Mouse (Mus musculus) lung, postnatal 4 days (tissue): ENCODE results near the gene Usp35.
A peak's percentile ranks its signal among the peaks of the same experiment; 100 is the strongest.

Experiments used
- DNase-seq, 2 experiments: peaks; one replicate each; pipeline ENCODE4 v3.0.0; 2021

The Usp35 gene

GRCm38 (mm10) chr7:97346111-97346821, 14.4 kb upstream of the Usp35 start:
- no peak for DNase-seq

- peak in 1 of 2 experiments; percentile 65 for DNase-seq
Measured at GRCm38 (mm10) chr7:97345229-97345871, 13.5 kb upstream of the Usp35 start.

- peak in 1 of 2 experiments; percentile 13 for DNase-seq
Measured at GRCm38 (mm10) chr7:97344655-97345054, 12.8 kb upstream of the Usp35 start.

GRCm38 (mm10) chr7:97342961-97343360, 11.1 kb upstream of the Usp35 start:
- DNase-seq, result peak in 1 of 2 experiments; percentile 14

GRCm38 (mm10) chr7:97340907-97341849, 9.4 kb upstream of the Usp35 start:
- peak in 1 of 2 experiments; percentile 18 for DNase-seq

- DNase-seq, result no peak
Measured at GRCm38 (mm10) chr7:97339623-97340022, 7.8 kb upstream of the Usp35 start.

GRCm38 (mm10) chr7:97338593-97338992, 6.8 kb upstream of the Usp35 start:
- DNase-seq, result no peak

- no peak for DNase-seq
Measured at GRCm38 (mm10) chr7:97336678-97337077, 4.9 kb upstream of the Usp35 start.

GRCm38 (mm10) chr7:97334406-97334805, 2.6 kb upstream of the Usp35 start:
- no peak for DNase-seq

- DNase-seq, result no peak
Measured at GRCm38 (mm10) chr7:97333113-97333898, 1.5 kb upstream of the Usp35 start.

GRCm38 (mm10) chr7:97332667-97333041, 834 bp upstream of the Usp35 start:
- no peak for DNase-seq

GRCm38 (mm10) chr7:97330931-97331645, 732 bp downstream of the Usp35 start:
- no peak for DNase-seq

GRCm38 (mm10) chr7:97329676-97330075, 2.1 kb downstream of the Usp35 start:
- DNase-seq, result no peak

GRCm38 (mm10) chr7:97328891-97329588, 2.8 kb downstream of the Usp35 start:
- DNase-seq, result no peak

- DNase-seq, result no peak
Measured at GRCm38 (mm10) chr7:97327376-97327775, 4.4 kb downstream of the Usp35 start.

- DNase-seq, result peak in 1 of 2 experiments; percentile 49
Measured at GRCm38 (mm10) chr7:97325156-97325985, 6.4 kb downstream of the Usp35 start.

GRCm38 (mm10) chr7:97324342-97324741, 7.5 kb downstream of the Usp35 start:
- DNase-seq, result no peak

GRCm38 (mm10) chr7:97317706-97318105, 14.1 kb downstream of the Usp35 start:
- DNase-seq, result no peak

- peak in 1 of 2 experiments; percentile 13 for DNase-seq
Measured at GRCm38 (mm10) chr7:97315656-97316055, 16.2 kb downstream of the Usp35 start.

GRCm38 (mm10) chr7:97314646-97315045, 17.2 kb downstream of the Usp35 start:
- peak in 1 of 2 experiments; percentile 16 for DNase-seq
